Mouse (Mus musculus): ENCODE results near the gene Dpf3. TPM values are rescaled to one million over a fixed set of nuclear protein-coding genes. Genes with fewer than 3 reads are reported as not detected.
A peak's percentile ranks its signal among the peaks of the same experiment; 100 is the strongest.

The Dpf3 gene
- polyA plus RNA-seq, 2 experiments, result 3.0 to 4.9 TPM

GRCm38 (mm10) chr12:83488211-83488941 lies 860 bp upstream of the Dpf3 start:
- Histone ChIP-seq H3K27me3 (ENCODE audit: control insufficient read depth, insufficient read depth, low read length) (peaks cover 30% of the 10 kb centered on the region), H3K27ac (replicated peaks; ENCODE audit: low read depth, low read length) (no peak overlapping the region), H3K9me3 (ENCODE audit: control insufficient read depth, low read length) (no peaks in the 10 kb centered on the region), H3K4me3 (replicated peaks; ENCODE audit: low read length) (peak overlapping the region; percentile 65), H3K4me2 (replicated peaks; ENCODE audit: low read depth, low read length, severe bottlenecking) (peak overlapping the region; percentile 100), H3K9ac (ENCODE audit: low read depth, low read length, severe bottlenecking) (peak overlapping the region; percentile 21; the same call in 1 of the 2 replicates), H3K4me1 (ENCODE audit: control insufficient read depth, insufficient read depth, low read length) (peaks cover 15% of the 10 kb centered on the region), H3K36me3 (ENCODE audit: control insufficient read depth, insufficient read depth, low read length) (no peaks in the 10 kb centered on the region)
- DNase-seq (ENCODE audit: low spot score) (no peak), ATAC-seq (ENCODE audit: low FRiP score, low read depth) (no peak)
- 1% methylated on average over 29 of the region's 29 CpGs for WGBS
- TF ChIP-seq POLR2A (IDR thresholded peaks at IDR 0.05; ENCODE audit: borderline replicate concordance, extremely low read depth, insufficient read depth, insufficient read length), result no peak

DNA sequence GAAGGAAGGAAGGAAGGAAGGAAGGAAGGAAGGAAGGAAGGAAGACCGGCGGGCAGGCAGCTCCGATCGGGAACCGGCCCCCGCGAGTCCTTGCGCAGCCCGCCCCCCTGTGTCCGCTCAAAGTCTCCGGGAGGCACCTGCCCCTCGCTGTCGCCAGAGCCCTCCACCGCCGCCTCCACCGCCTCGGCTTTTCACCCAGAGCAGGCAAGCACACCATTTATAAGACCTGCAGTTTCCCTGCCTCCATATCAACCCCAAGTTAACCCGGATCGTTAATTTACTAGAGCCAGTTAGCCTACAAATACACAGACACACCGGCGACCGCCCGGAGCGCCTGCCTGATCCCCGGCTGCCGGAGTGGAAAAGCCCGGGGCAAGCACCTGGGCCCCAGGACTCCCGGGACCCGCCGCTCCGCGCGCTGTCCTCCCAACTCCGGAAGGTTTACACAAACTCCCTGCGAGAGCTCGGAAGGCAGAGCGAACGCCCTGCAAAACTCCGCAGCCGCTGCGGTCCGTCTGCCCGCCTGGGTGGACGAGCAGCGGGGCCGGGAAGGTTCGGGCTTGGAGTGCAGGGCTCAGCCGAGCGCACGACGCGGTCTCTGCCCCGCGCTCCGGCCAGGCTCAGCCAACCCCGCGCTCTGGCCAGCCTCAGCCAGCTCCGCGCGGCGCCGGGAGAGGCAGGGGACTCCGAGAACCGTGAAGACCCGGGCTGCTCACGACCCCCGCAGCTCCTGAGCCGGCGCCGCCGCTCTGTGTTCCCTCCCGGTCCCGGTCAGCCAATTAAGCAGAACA lies 650 bp downstream of the Dpf3 start:
- Histone ChIP-seq H3K4me2 (replicated peaks; ENCODE audit: low read depth, low read length, severe bottlenecking) (peak overlapping the region; percentile 100), H3K4me3 (replicated peaks; ENCODE audit: low read length) (peak overlapping the region; percentile 65), H3K4me1 (ENCODE audit: control insufficient read depth, insufficient read depth, low read length) (peaks cover 15% of the 10 kb centered on the region), H3K9me3 (ENCODE audit: control insufficient read depth, low read length) (no peaks in the 10 kb centered on the region), H3K27me3 (ENCODE audit: control insufficient read depth, insufficient read depth, low read length) (peaks cover 35% of the 10 kb centered on the region), H3K27ac (replicated peaks; ENCODE audit: low read depth, low read length) (peak overlapping the region; percentile 55; the same call in 1 of the 2 replicates), H3K9ac (ENCODE audit: low read depth, low read length, severe bottlenecking) (peak overlapping the region; percentile 63), H3K36me3 (ENCODE audit: control insufficient read depth, insufficient read depth, low read length) (no peaks in the 10 kb centered on the region)
- DNase-seq (ENCODE audit: low spot score), result no peak
- under 1% methylated on average over 73 of the region's 73 CpGs for WGBS
- no peak for TF ChIP-seq POLR2A (IDR thresholded peaks at IDR 0.05; ENCODE audit: borderline replicate concordance, extremely low read depth, insufficient read depth, insufficient read length)
- peak; percentile 45 for ATAC-seq (ENCODE audit: low FRiP score, low read depth)

DNA sequence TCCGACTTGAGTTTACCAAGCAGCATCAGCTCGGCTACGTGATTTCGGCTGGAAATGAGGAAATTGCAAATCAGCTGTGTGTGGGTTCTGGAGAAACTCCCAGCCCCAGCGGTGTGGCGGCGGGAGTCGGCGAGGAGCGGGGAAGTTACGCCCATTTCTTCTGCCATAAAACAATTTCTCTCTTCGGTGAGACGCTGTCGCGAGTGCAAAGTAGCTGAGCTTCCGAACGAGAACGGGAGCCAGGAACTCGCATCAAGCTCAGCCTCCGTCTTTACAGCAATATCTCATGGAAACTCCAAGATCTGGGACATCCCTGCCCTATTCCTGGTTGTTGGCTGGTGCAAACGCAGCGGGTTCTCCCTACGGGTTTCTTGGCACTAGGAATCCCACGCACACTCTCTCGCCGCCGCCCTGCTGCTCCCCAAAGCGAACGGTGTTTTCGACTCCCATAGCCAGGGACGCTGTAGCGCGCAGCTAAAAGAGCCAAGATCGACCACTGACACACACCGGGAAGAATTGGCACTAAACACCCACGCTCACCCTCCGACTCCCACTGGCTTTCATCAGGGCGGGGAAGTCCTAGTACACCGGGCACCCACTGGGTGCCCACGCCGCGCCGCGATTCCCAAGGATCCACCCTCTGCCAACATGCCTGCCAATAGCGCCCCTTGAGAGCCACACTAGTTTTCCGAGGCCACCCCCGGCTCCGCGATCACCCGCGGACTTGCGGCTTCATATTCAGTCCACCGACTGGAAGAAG lies 1.4 kb downstream of the Dpf3 start:
- WGBS, result under 1% methylated on average over 52 of the region's 53 CpGs
- DNase-seq (ENCODE audit: low spot score) (no peak), ATAC-seq (ENCODE audit: low FRiP score, low read depth) (no peak)
- peak overlapping the region; percentile 100 for H3K4me2 ChIP-seq (replicated peaks; ENCODE audit: low read depth, low read length, severe bottlenecking)
- peak overlapping the region; percentile 65 for H3K4me3 ChIP-seq (replicated peaks; ENCODE audit: low read length)
- H3K9ac ChIP-seq (ENCODE audit: low read depth, low read length, severe bottlenecking), result peak overlapping the region; percentile 63; the same call in 1 of the 2 replicates
- no peaks in the 10 kb centered on the region for H3K9me3 ChIP-seq (ENCODE audit: control insufficient read depth, low read length)
- H3K27ac ChIP-seq (replicated peaks; ENCODE audit: low read depth, low read length), result no peak overlapping the region
- H3K27me3 ChIP-seq (ENCODE audit: control insufficient read depth, insufficient read depth, low read length), result peaks cover 35% of the 10 kb centered on the region
- H3K4me1 ChIP-seq (ENCODE audit: control insufficient read depth, insufficient read depth, low read length), result peaks cover 18% of the 10 kb centered on the region
- no peak for TF ChIP-seq POLR2A (IDR thresholded peaks at IDR 0.05; ENCODE audit: borderline replicate concordance, extremely low read depth, insufficient read depth, insufficient read length)
- no peaks in the 10 kb centered on the region for H3K36me3 ChIP-seq (ENCODE audit: control insufficient read depth, insufficient read depth, low read length)

DNA sequence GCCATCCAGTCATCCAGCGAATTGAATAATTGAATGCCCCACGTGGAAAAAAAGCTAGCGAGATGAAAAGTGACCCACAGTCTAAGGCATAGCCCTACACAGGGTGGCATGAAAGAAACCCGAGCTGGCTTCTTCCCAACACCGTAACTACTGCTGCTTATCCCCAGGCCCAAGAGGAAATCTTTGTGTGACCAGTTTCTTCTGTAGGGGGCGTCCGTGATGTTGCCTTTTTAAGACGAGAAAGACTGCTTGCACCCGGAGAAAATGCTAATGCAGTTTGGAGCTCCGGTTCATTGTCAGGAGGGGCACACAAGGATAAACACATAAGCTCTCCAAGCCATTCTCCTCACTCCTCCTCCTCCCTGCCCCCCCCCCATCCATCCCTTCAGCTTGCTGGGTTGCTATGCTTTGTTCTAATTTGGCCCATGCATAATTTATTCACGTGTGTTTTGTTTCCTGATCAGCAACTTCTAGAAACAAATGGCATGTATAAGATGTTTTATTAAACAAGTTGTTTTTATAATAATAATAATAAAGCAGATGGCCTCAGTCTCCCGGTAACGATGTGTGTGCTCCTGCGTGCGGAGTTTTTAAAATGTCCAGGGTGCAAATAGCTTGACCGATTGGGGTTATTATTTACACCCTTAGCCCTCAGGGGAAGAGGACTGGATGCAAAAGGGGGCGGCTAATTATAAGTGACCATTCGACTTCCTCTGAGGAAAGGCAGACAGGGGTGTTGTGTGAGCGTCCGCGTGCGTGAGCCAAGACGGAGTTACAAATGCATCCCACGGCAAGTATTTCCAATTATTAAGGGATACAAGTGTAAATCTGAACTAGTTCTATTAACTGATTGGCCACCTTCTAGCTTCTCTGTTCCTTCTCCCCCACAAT lies 2.4 kb downstream of the Dpf3 start:
- H3K9me3 ChIP-seq (ENCODE audit: control insufficient read depth, low read length), result no peaks in the 10 kb centered on the region
- 1% methylated on average over 24 of the region's 24 CpGs for WGBS
- no peak for ATAC-seq (ENCODE audit: low FRiP score, low read depth)
- peaks cover 18% of the 10 kb centered on the region for H3K4me1 ChIP-seq (ENCODE audit: control insufficient read depth, insufficient read depth, low read length)
- peaks cover 35% of the 10 kb centered on the region for H3K27me3 ChIP-seq (ENCODE audit: control insufficient read depth, insufficient read depth, low read length)
- H3K9ac ChIP-seq (ENCODE audit: low read depth, low read length, severe bottlenecking), result no peak overlapping the region
- H3K4me3 ChIP-seq (replicated peaks; ENCODE audit: low read length), result peak overlapping the region; percentile 65
- no peak for TF ChIP-seq POLR2A (IDR thresholded peaks at IDR 0.05; ENCODE audit: borderline replicate concordance, extremely low read depth, insufficient read depth, insufficient read length)
- no peak overlapping the region for H3K27ac ChIP-seq (replicated peaks; ENCODE audit: low read depth, low read length)
- H3K36me3 ChIP-seq (ENCODE audit: control insufficient read depth, insufficient read depth, low read length), result no peaks in the 10 kb centered on the region
- H3K4me2 ChIP-seq (replicated peaks; ENCODE audit: low read depth, low read length, severe bottlenecking), result peak overlapping the region; percentile 100
- no peak for DNase-seq (ENCODE audit: low spot score)

Measured in limb, embryonic 14.5 days (tissue).